In genomic region chr16:10783883-10784792, GRCm38 (mm10) we compare ENCODE assay signal across 8 mouse cellular contexts. TPM values are rescaled to one million over a fixed set of nuclear protein-coding genes. Genes with fewer than 3 reads are reported as not detected.
DNase-seq lines count a peak whose midpoint lies in the region; ATAC-seq and TF ChIP-seq lines count a peak whose summit lies in the region.

No protein-coding gene starts in this region.

- H3K27me3 ChIP-seq in testis, adult 2 months (ENCODE audit: control insufficient read depth, insufficient read depth, low read length): no peaks in the 10 kb centered on the region
- H3K27me3 ChIP-seq in small intestine, adult 2 months (ENCODE audit: control insufficient read depth, insufficient read depth, low read length): no peaks in the 10 kb centered on the region

- DNase-seq in testis, postnatal 14 days (ENCODE audit: low spot score): no peak
- peak; percentile 32 for DNase-seq in cerebellum, adult 9-10 months
- DNase-seq in heart, adult 9 months (ENCODE audit: low spot score in 2 of 2): peak; percentile 36 to 41
- DNase-seq in kidney, postnatal 10 days: peak; percentile 70
- DNase-seq in lung, postnatal 14 days: peak; percentile 46

- peaks cover 12% of the 10 kb centered on the region for H3K4me1 ChIP-seq in testis, adult 2 months (ENCODE audit: control insufficient read depth, insufficient read depth, low read length)
- peaks cover 24% of the 10 kb centered on the region for H3K4me1 ChIP-seq in small intestine, adult 2 months (ENCODE audit: control insufficient read depth, insufficient read depth, insufficient read length, low read length)

- no peak for ATAC-seq in monocyte, adult 5-6 weeks (replicated peaks; ENCODE audit: insufficient number of reproducible peaks, low FRiP score, low TSS enrichment, poor library complexity, severe bottlenecking)

- H3K4me3 ChIP-seq in testis, adult 2 months (ENCODE audit: control insufficient read depth, low read depth, low read length): peak overlapping the region; percentile 97
- peak overlapping the region; percentile 75 for H3K4me3 ChIP-seq in small intestine, adult 2 months (ENCODE audit: low read depth, low read length)

- no peaks in the 10 kb centered on the region for H3K36me3 ChIP-seq in testis, adult 2 months (ENCODE audit: control insufficient read depth, insufficient read depth, low read length)
- H3K36me3 ChIP-seq in small intestine, adult 2 months (ENCODE audit: control insufficient read depth, insufficient read depth, low read length): peaks cover 6% of the 10 kb centered on the region

- H3K27ac ChIP-seq in testis, adult 2 months (ENCODE audit: control insufficient read depth, insufficient read depth, low read depth, low read length): peak overlapping the region; percentile 89
- peak overlapping the region; percentile 13; the same call in 1 of the 2 replicates for H3K27ac ChIP-seq in small intestine, adult 2 months (ENCODE audit: insufficient read depth, low read depth, low read length)

- TF ChIP-seq POLR2A in testis, adult 2 months (IDR thresholded peaks at IDR 0.05; ENCODE audit: control insufficient read depth, low read depth, low read length): peak; percentile 48; the same call in 1 of the 2 replicates
- no peak for TF ChIP-seq POLR2A in small intestine, adult 2 months (IDR thresholded peaks at IDR 0.05; ENCODE audit: low read depth, low read length)

- peak; percentile 17; the same call in 1 of the 2 replicates for TF ChIP-seq CTCF in testis, adult 2 months (IDR thresholded peaks at IDR 0.05; ENCODE audit: control insufficient read depth, insufficient read depth, insufficient replicate concordance, low read depth, low read length)
- no peak for TF ChIP-seq CTCF in small intestine, adult 2 months (IDR thresholded peaks at IDR 0.05; ENCODE audit: extremely low read depth, insufficient read length, insufficient replicate concordance, low read depth, low read length)

- WGBS in small intestine, adult 2 months: 3% methylated on average over 81 of the region's 81 CpGs

RNA-seq across cellular contexts. Expression of gene Socs1, which starts 1.2 kb away (rescaled TPM):
- polyA plus RNA-seq in testis, adult 2 months (2012; rRNA removed): 4.0 and 5.2 TPM in 2 replicates
- 11.3 and 33.6 TPM in 2 replicates for polyA plus RNA-seq in small intestine, adult 2 months (2012; rRNA removed)
- 1.4 to 6.3 TPM (median 1.5 TPM) in 3 replicates for total RNA-seq in monocyte, adult 5-6 weeks (2017)

RNA-seq across cellular contexts. Expression of gene Tnp2, which starts 4.3 kb away (rescaled TPM):
- 28,810 and 28,975 TPM in 2 replicates for polyA plus RNA-seq in testis, adult 2 months (2012; rRNA removed)
- not detected in 2 replicates for polyA plus RNA-seq in small intestine, adult 2 months (2012; rRNA removed)
- total RNA-seq in monocyte, adult 5-6 weeks (2017): 6.7 TPM in 1 of 3 replicates, not detected in the others

RNA-seq across cellular contexts. Expression of gene Prm3, which starts 6.6 kb away (rescaled TPM):
- polyA plus RNA-seq in testis, adult 2 months (2012; rRNA removed): 521 and 620 TPM in 2 replicates
- polyA plus RNA-seq in small intestine, adult 2 months (2012; rRNA removed): not detected in 2 replicates
- total RNA-seq in monocyte, adult 5-6 weeks (2017): not detected in 3 replicates

RNA-seq across cellular contexts. Expression of gene Prm2, which starts 11.8 kb away (rescaled TPM):
- polyA plus RNA-seq in testis, adult 2 months (2012; rRNA removed): 18,395 and 18,587 TPM in 2 replicates
- polyA plus RNA-seq in small intestine, adult 2 months (2012; rRNA removed): not detected in 2 replicates
- 6.1 to 11.8 TPM in 2 of 3 replicates, not detected in the other for total RNA-seq in monocyte, adult 5-6 weeks (2017)

RNA-seq across cellular contexts. Expression of gene Prm1, which starts 21.5 kb away (rescaled TPM):
- 15,156 and 19,194 TPM in 2 replicates for polyA plus RNA-seq in testis, adult 2 months (2012; rRNA removed)
- not detected in 2 replicates for polyA plus RNA-seq in small intestine, adult 2 months (2012; rRNA removed)
- total RNA-seq in monocyte, adult 5-6 weeks (2017): 1.5 to 7.7 TPM in 2 of 3 replicates, not detected in the other

Comparison
In these comparisons a context has a peak if more than half of its experiments do, and no peak if none do; other contexts are left out.
1. RNA of gene Tnp2, which starts 4.3 kb away (polyA plus RNA-seq): 28,810 to 28,975 TPM in testis, adult 2 months; not detected in small intestine, adult 2 months; every median in the first group is over 1,000 times any median in the second.
2. RNA of gene Prm3, which starts 6.6 kb away (polyA plus RNA-seq): 521 to 620 TPM in testis, adult 2 months; not detected in small intestine, adult 2 months; every median in the first group is over 100 times any median in the second.